Mouse (Mus musculus) lung, postnatal 25 days (tissue): Measurements from ENCODE around the gene Snx1.
A peak's percentile ranks its signal among the peaks of the same experiment; 100 is the strongest.

Experiments
- DNase-seq: peaks from one replicate; pipeline ENCODE4 v3.0.0; 2022; ENCODE audit warnings: low spot score

Gene Snx1

GRCm38 (mm10) chr9:66088411-66088810 is 38.0 kb downstream of the Snx1 start:
- DNase-seq = peak; percentile 65

GRCm38 (mm10) chr9:66087062-66087461 is 39.3 kb downstream of the Snx1 start:
- DNase-seq = no peak

- no peak for DNase-seq
These were observed 42.2 kb downstream of the Snx1 start for GRCm38 (mm10) chr9:66084171-66084570.

GRCm38 (mm10) chr9:66081999-66082398 is 44.4 kb downstream of the Snx1 start:
- DNase-seq = no peak

GRCm38 (mm10) chr9:66080804-66081459 is 45.5 kb downstream of the Snx1 start:
- peak; percentile 75 for DNase-seq

GRCm38 (mm10) chr9:66078493-66078892 is 47.9 kb downstream of the Snx1 start:
- DNase-seq = no peak

GRCm38 (mm10) chr9:66078072-66078471 is 48.3 kb downstream of the Snx1 start:
- DNase-seq = no peak

- DNase-seq = no peak
These were observed 53.6 kb downstream of the Snx1 start for GRCm38 (mm10) chr9:66072754-66073153.

GRCm38 (mm10) chr9:66070151-66070550 is 56.2 kb downstream of the Snx1 start:
- DNase-seq = no peak

- peak; percentile 90 for DNase-seq
These were observed 56.8 kb downstream of the Snx1 start, which contains the start of gene Snx22 for GRCm38 (mm10) chr9:66069583-66069982. Snx22 (minus strand) TSS chr9:66069719.

GRCm38 (mm10) chr9:66068971-66069391 is 57.4 kb downstream of the Snx1 start:
- no peak for DNase-seq

- no peak for DNase-seq
These were observed 58.3 kb downstream of the Snx1 start for GRCm38 (mm10) chr9:66068056-66068455.

GRCm38 (mm10) chr9:66067542-66067941 is 58.8 kb downstream of the Snx1 start:
- peak; percentile 50 for DNase-seq

- no peak for DNase-seq
These were observed 59.6 kb downstream of the Snx1 start for GRCm38 (mm10) chr9:66066791-66067190.

GRCm38 (mm10) chr9:66064316-66064715 is 62.1 kb downstream of the Snx1 start:
- DNase-seq = no peak

GRCm38 (mm10) chr9:66063446-66063845 is 62.9 kb downstream of the Snx1 start:
- no peak for DNase-seq

GRCm38 (mm10) chr9:66061656-66062055 is 64.7 kb downstream of the Snx1 start:
- DNase-seq = no peak

- no peak for DNase-seq
These were observed 65.4 kb downstream of the Snx1 start for GRCm38 (mm10) chr9:66060986-66061385.

- DNase-seq = no peak
These were observed 66.1 kb downstream of the Snx1 start for GRCm38 (mm10) chr9:66060308-66060647.

- peak; percentile 98 for DNase-seq
These were observed 66.6 kb downstream of the Snx1 start, which contains the start of gene Ppib for GRCm38 (mm10) chr9:66059583-66060307. Ppib (plus strand) TSS chr9:66060222.

GRCm38 (mm10) chr9:66053620-66054019 is 72.8 kb downstream of the Snx1 start:
- no peak for DNase-seq

GRCm38 (mm10) chr9:66052731-66053130 is 73.7 kb downstream of the Snx1 start:
- no peak for DNase-seq

GRCm38 (mm10) chr9:66051493-66051892 is 74.9 kb downstream of the Snx1 start:
- no peak for DNase-seq
